Mouse (Mus musculus): ENCODE data around the gene Gm7714. TPM values are rescaled to one million over a fixed set of nuclear protein-coding genes. Genes with fewer than 3 reads are reported as not detected.
"Not testable (repeated sequence)": the region's sequence is repeated elsewhere in the genome, so short reads cannot be mapped to it uniquely, and the experiment has no call there.

Gm7714 gene
- polyA plus RNA-seq (2012; rRNA removed): not detected in 2 replicates

DNA sequence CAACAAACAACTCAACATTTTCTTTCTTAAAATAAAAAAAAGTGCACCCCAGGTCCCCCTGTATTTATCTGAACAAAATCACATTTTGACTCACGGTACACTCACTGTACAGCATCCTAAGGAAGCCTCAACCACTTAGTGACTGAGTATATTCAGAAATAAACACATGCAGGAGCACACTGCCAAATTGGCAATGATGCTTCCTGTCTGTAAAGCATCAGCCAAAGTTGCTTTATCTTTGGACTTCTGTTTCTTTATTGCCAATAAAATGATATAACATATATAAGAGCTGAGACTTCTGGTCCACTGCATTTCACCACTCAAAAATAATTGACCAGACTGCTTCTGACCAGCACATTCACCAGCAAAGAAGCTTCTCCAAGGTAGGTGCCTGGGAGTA, at the start of gene Gm7714:
Gm7714 (plus strand) TSS at position 301 of the 400 bp plus-strand sequence.
- no peak for DNase-seq (ENCODE audit: extremely low spot score in 1 of 2, low spot score in 1 of 2)

DNA sequence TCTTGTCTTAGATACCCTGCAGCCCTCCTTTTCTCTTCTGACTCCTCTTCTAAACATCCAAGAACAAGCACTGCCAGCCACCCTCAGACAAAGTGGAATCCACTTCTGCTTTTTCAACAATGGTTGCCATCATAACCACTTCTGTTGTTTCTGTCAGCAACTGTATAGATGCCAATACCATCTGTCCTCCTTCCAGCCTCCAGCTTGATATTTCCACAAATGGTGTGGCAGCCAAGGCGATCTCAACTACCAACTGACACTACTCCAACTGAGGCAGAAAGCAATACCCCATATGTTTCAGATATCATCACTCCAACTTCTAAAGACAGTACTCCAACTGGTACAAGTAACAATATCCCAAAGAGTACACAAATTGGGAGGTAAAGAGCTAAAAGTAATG, 12.2 kb upstream of the Gm7714 start:
- DNase-seq (ENCODE audit: extremely low spot score in 1 of 2, low spot score in 1 of 2): peak in 1 of 2 experiments; percentile 17

DNA sequence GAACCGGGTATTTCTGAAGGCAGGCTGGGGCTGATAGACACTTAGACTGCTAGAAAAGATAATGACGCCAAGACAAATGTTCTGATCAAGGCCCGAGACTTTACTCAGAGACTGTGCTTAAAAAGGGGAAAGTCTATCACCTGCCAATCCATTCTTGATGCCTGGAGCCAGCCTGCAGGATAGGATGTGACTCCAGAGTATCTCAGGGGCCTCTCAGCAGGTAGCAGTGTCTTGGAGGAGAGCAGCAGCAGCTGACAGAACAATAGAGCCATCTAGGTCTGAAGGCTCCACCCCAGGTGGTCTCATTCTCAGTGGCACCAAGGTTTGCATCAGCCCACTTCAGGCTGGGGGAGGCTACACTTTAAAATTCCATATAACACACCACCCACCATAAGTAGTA, 42.6 kb downstream of the Gm7714 start:
- not testable (repeated sequence) for DNase-seq (ENCODE audit: extremely low spot score in 1 of 2, low spot score in 1 of 2)

- no peak for DNase-seq (ENCODE audit: extremely low spot score in 1 of 2, low spot score in 1 of 2)
Observed at GRCm38 (mm10) chr5:88317012-88317411, 48.3 kb downstream of the Gm7714 start, which contains the start of gene Prol1. Gene Prol1, plus strand, starts transcription at chr5:88317312.

Other genes starting within 250 kb of the Gm7714 start
- not detected in 2 replicates for gene Smr2, start 182.4 kb upstream of the Gm7714 start, polyA plus RNA-seq (2012; rRNA removed)
- not detected in 2 replicates for gene Gm11116, start 157.4 kb upstream of the Gm7714 start, polyA plus RNA-seq (2012; rRNA removed)
- not detected in 2 replicates for gene Gm11115, start 114.8 kb upstream of the Gm7714 start, polyA plus RNA-seq (2012; rRNA removed)
- gene Prol1, start 48.4 kb downstream of the Gm7714 start, polyA plus RNA-seq (2012; rRNA removed): not detected in 2 replicates
- not detected in 2 replicates for gene Amtn, start 107.2 kb downstream of the Gm7714 start, polyA plus RNA-seq (2012; rRNA removed)
- not detected in 2 replicates for gene Ambn, start 187.1 kb downstream of the Gm7714 start, polyA plus RNA-seq (2012; rRNA removed)
- gene Enam, start 219.1 kb downstream of the Gm7714 start, polyA plus RNA-seq (2012; rRNA removed): not detected in 2 replicates

Measured in frontal cortex, adult 2 months (tissue).